8 mouse cellular contexts compared by ENCODE assay signal in the genomic region with DNA sequence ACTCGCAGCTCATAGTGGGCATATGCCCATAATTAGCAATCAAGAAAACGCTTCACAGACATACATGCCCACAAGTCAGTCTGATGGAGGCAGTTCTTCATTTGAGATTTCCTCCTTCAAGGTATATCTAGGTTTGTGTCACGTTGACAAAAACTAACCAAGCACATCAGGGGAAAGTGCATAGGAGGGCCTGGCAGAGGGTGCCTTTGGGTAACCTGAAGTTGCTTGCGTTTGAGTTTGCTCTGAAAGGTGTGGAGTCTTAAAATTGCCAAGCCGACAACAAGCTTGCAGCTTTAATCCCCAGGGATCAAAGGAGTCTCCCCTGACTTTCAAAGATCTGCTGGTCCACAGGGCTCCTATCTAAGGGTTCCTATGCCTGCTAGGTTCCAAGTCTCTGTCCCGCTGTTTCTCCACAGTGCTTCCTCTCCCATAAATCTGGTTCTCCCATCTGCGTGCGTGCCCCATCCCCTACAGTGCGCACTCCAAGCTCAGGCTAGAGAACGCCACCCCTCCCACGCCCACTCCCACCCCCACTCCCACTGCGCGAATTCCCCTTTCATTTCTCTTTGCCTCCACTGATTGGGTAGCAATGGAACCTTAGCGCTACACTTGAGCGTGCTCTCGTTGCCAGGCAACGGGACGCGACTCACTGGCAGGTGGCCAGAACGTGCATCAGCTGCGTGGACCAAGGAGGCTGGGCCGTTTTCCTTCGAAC. TPM values are rescaled to one million over a fixed set of nuclear protein-coding genes. Genes with fewer than 3 reads are reported as not detected.
DNase-seq lines count a peak whose midpoint lies in the region; ATAC-seq and TF ChIP-seq lines count a peak whose summit lies in the region.

Gene Dydc1 (plus strand): TSS at position 683 of the 715 bp plus-strand sequence.

- H3K4me3 ChIP-seq in ES-E14 (ENCODE audit: insufficient read depth in 1 of 2, low read depth in 1 of 2, low read length in 2 of 2, poor library complexity in 1 of 2, severe bottlenecking in 1 of 2): peak within 1 kb of the TSS; percentile 5 to 41; a peak in 2 of 4 replicates
- H3K4me3 ChIP-seq in forebrain, embryonic 14.5 days (ENCODE audit: low read depth, low read length): peak within 1 kb of the TSS; percentile 32
- H3K4me3 ChIP-seq in lung, adult 2 months (replicated peaks; ENCODE audit: extremely low read depth, low read depth, low read length): peak within 1 kb of the TSS; percentile 27

- no peak for TF ChIP-seq CTCF in lung, adult 2 months (IDR thresholded peaks at IDR 0.05; ENCODE audit: insufficient read depth, low read length)

- no peak for TF ChIP-seq POLR2A in lung, adult 2 months (IDR thresholded peaks at IDR 0.05; ENCODE audit: borderline replicate concordance, extremely low read depth, low read depth, low read length)

- H3K9me3 ChIP-seq in ES-E14 (ENCODE audit: control insufficient read depth, insufficient read depth, low read depth, low read length): no peaks in the 10 kb centered on the region
- no peaks in the 10 kb centered on the region for H3K9me3 ChIP-seq in forebrain, embryonic 14.5 days (replicated peaks; ENCODE audit: control insufficient read depth, low read length)

- peak; percentile 98 for ATAC-seq in forebrain, embryonic 14.5 days
- peak; percentile 77 to 83 for ATAC-seq in hematopoietic stem cell, adult 5-6 weeks (replicated peaks in 1 of 2; ENCODE audit: insufficient read depth in 1 of 2, low FRiP score in 2 of 2, low TSS enrichment in 1 of 2, low read depth in 1 of 2, poor library complexity in 2 of 2, severe bottlenecking in 2 of 2)

- WGBS in forebrain, embryonic 14.5 days: 11% methylated on average over 23 of the region's 23 CpGs
- WGBS in lung, adult 2 months: 12% methylated on average over 23 of the region's 23 CpGs

- in situ Hi-C loops in ES-E14 (cut with MboI; ENCODE audit: low sequenced_read_pairs in 2 of 2, unreplicated experiment in 2 of 2): no loop called here

- no peaks in the 10 kb centered on the region for H3K27me3 ChIP-seq in forebrain, embryonic 14.5 days (replicated peaks; ENCODE audit: control insufficient read depth, insufficient read depth, low read length)

- peak within 1 kb of the TSS; percentile 61 for H3K4me2 ChIP-seq in forebrain, embryonic 14.5 days (ENCODE audit: low read length)

- H3K4me1 ChIP-seq in ES-E14 (ENCODE audit: control insufficient read depth in 2 of 2, insufficient read depth in 2 of 2, low read length in 2 of 2, poor library complexity in 1 of 2): no peaks in the 10 kb centered on the region
- H3K4me1 ChIP-seq in forebrain, embryonic 14.5 days (ENCODE audit: control insufficient read depth, insufficient read depth, low read length): peaks cover 3% of the 10 kb centered on the region
- H3K4me1 ChIP-seq in lung, adult 2 months (ENCODE audit: control insufficient read depth, insufficient read depth, low read length): peaks cover 3% of the 10 kb centered on the region; the same call in 1 of the 2 replicates

- H3K36me3 ChIP-seq in ES-E14 (ENCODE audit: control insufficient read depth, insufficient read depth, low read length, poor library complexity, severe bottlenecking): no peaks in the 10 kb centered on the region
- no peaks in the 10 kb centered on the region for H3K36me3 ChIP-seq in forebrain, embryonic 14.5 days (ENCODE audit: control insufficient read depth, insufficient read depth, low read length)

- H3K27ac ChIP-seq in ES-E14 (ENCODE audit: insufficient read depth, low read depth, low read length, poor library complexity, severe bottlenecking): no peak within 1 kb of the TSS
- no peak within 1 kb of the TSS for H3K27ac ChIP-seq in forebrain, embryonic 14.5 days (ENCODE audit: low read depth, low read length)

- no peak for DNase-seq in ES-E14 (ENCODE audit: low read depth, low spot score)
- DNase-seq in c-Kit-positive CD71-negative TER-119-negative erythroid progenitor cells, embryonic 14.5 days (ENCODE audit: low read depth): peak; percentile 8
- DNase-seq in forebrain, embryonic 14.5 days (ENCODE audit: low spot score): peak; percentile 94
- DNase-seq in layer of hippocampus, adult 8-10 months (ENCODE audit: low spot score in 2 of 2): peak; percentile 78 to 83
- DNase-seq in lung, adult 2 months: peak; percentile 58
- DNase-seq in ovary, postnatal 14 days (ENCODE audit: low spot score): peak; percentile 61
- DNase-seq in urinary bladder, postnatal 36 days (ENCODE audit: low spot score in 2 of 2): peak; percentile 37 to 50

- H3K9ac ChIP-seq in ES-E14 (ENCODE audit: insufficient read depth, low read depth, low read length, poor library complexity, severe bottlenecking): no peak within 1 kb of the TSS
- peak within 1 kb of the TSS; percentile 35; the same call in 1 of the 2 replicates for H3K9ac ChIP-seq in forebrain, embryonic 14.5 days (ENCODE audit: low read length)

TF ChIP-seq in ES-E14, 5 proteins besides CTCF, POLR2A, EP300 and RAD21:
- TF ChIP-seq HCFC1 (IDR thresholded peaks at IDR 0.05; ENCODE audit: borderline replicate concordance, insufficient read depth, low read length): no peak
- TF ChIP-seq ZC3H11A (IDR thresholded peaks at IDR 0.05; ENCODE audit: borderline replicate concordance, low read depth, low read length): no peak
- TF ChIP-seq MAFK (IDR thresholded peaks at IDR 0.05; ENCODE audit: insufficient read depth, low read depth, low read length): no peak
- TF ChIP-seq CHD2 (IDR thresholded peaks at IDR 0.05; ENCODE audit: low read depth, low read length): no peak
- no peak for TF ChIP-seq ZNF384 (IDR thresholded peaks at IDR 0.05; ENCODE audit: low read depth, low read length)
TF ChIP-seq in ES-E14: peak in this region for 0.

RNA-seq across cellular contexts. Expression of gene Dydc1, which starts in this region (rescaled TPM):
- not detected in 2 replicates for total RNA-seq in ES-E14 (2012; rRNA removed)
- 0.18 TPM in 1 of 2 replicates, not detected in the other for polyA plus RNA-seq in forebrain, embryonic 14.5 days (2014; fragmentation: Nextera tagmentation; extraction: Ambion mirVana)
- total RNA-seq in hematopoietic stem cell, adult 5-6 weeks (2017): not detected in 2 replicates
- total RNA-seq in layer of hippocampus, adult 8-10 months (2022): not detected
- polyA plus RNA-seq in lung, adult 2 months (2012; rRNA removed): 0.16 and 0.19 TPM in 2 replicates

Comparison
In these comparisons a context has a peak if more than half of its experiments do, and no peak if none do; other contexts are left out.
1. Peak in DNase-seq, ATAC-seq, H3K4me3 ChIP-seq, H3K9ac ChIP-seq and H3K4me2 ChIP-seq in forebrain, embryonic 14.5 days; RNA of the gene not detected or under 1 TPM.
2. Peak in ATAC-seq in hematopoietic stem cell, adult 5-6 weeks; RNA of the gene not detected or under 1 TPM.
3. Peak in DNase-seq in layer of hippocampus, adult 8-10 months; RNA of the gene not detected or under 1 TPM.
4. Peak in DNase-seq and H3K4me3 ChIP-seq in lung, adult 2 months; RNA of the gene not detected or under 1 TPM.